Mouse (Mus musculus) layer of hippocampus, adult 11-12 months (tissue): ENCODE results near the gene Mkrn3.

Experiments
- DNase-seq: peaks from one replicate; pipeline ENCODE4 v3.0.0; 2022; ENCODE audit warnings: low spot score

Gene Mkrn3

DNA sequence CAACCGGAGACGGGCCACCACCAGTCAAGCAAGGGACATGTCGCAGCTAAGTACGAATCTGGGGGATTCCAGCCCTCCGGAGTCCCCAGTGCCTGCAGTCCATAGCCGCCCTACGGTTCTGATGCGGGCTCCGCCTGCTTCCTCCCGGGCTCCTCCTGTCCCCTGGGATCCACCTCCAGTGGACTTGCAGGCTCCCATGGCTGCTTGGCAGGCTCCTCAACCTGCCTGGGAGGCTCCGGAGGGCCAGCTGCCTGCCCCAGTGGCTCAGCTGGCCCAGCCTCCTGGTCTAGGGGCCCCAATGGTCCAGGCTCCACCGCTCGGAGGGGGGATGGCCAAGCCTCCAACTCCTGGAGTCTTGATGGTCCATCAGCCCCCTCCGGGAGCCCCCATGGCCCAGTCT lies 42.6 kb downstream of the Mkrn3 start:
- no peak for DNase-seq

DNA sequence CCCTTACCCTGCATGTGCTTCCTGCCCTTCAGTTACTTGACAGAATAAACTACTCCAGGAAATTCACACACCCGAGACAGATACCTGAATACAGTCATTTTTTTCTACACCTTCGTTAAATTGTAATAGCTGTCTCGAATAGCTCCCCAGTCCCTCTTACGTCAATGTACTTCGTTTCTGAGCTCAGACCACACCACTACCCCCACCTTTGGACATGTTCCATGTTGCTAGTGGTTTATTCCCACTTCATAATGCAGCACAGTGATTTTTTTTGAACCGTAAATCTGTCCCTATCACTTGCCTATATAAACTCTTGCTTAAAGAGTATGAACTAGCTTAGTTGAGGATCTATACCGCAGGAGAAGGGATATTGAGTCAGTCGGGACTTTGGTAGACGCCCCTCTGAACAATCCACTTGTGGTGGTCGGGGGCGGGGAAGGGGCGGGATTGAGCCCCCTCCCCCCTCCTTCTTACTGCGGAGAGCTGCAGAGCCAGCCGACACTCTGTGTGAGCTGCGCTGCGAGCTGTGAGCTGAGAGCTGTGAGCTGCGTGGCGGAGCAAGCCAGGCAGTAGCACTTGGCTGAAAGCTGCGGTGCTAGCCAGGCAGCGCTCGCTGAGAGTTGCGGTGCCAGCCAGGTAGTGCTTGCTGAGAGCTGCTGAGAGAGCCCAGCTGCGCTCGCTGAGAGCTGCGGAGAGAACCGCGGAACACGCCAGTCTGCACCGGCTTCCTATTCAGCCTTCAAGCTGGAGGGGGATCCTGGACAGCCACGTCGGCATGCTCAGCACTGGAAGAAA lies 43.2 kb downstream of the Mkrn3 start, which contains the start of gene Magel2:
Magel2 (plus strand) TSS at position 501 of the 795 bp plus-strand sequence.
- no peak for DNase-seq

DNA sequence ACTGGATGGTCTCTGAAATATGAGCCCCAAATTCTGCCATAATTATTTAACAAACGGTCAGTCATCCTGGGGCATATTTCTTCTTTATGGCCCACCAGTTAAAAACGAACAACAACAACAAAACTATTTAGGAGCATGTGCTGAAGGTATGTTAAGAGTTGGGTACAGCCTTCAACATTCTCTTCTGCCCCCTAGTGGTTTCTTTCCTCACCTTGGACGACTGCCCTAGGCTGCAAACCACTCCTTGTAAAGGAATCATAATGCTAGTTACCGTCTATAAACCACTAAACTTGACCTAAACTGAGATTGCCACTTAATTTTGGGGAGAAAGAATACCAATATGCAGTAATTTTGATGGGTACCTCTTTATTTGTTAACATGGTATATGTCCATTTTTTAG lies 44.3 kb downstream of the Mkrn3 start:
- no peak for DNase-seq
